Mouse (Mus musculus) MN1 (cell line): ENCODE measurements around the gene Tjp3.

Source experiments
- DNase-seq: peaks from one replicate; pipeline ENCODE4 v3.0.0-alpha.2; 2016; ENCODE audit warnings: low spot score

The Tjp3 gene

GRCm38 (mm10) chr10:81319330-81319699 is 27.9 kb upstream of the Tjp3 start:
- peak; percentile 67 for DNase-seq

GRCm38 (mm10) chr10:81318589-81319329 is 27.4 kb upstream of the Tjp3 start:
- peak; percentile 75 for DNase-seq

GRCm38 (mm10) chr10:81317273-81317672 is 25.9 kb upstream of the Tjp3 start:
- DNase-seq: no peak

- DNase-seq: peak; percentile 56
Measured at GRCm38 (mm10) chr10:81316338-81317060, 25.1 kb upstream of the Tjp3 start.

GRCm38 (mm10) chr10:81315587-81315986 is 24.2 kb upstream of the Tjp3 start:
- DNase-seq: no peak

- no peak for DNase-seq
Measured at GRCm38 (mm10) chr10:81314201-81314600, 22.8 kb upstream of the Tjp3 start.

GRCm38 (mm10) chr10:81313581-81313980 is 22.2 kb upstream of the Tjp3 start:
- peak; percentile 76 for DNase-seq

GRCm38 (mm10) chr10:81309571-81309970 is 18.2 kb upstream of the Tjp3 start:
- DNase-seq: no peak

GRCm38 (mm10) chr10:81306837-81307682 is 15.7 kb upstream of the Tjp3 start:
- DNase-seq: no peak

GRCm38 (mm10) chr10:81306173-81306668 is 14.8 kb upstream of the Tjp3 start:
- no peak for DNase-seq

GRCm38 (mm10) chr10:81305663-81306062 is 14.3 kb upstream of the Tjp3 start:
- DNase-seq: no peak

GRCm38 (mm10) chr10:81304597-81305238 is 13.3 kb upstream of the Tjp3 start:
- DNase-seq: peak; percentile 72

- DNase-seq: no peak
Measured at GRCm38 (mm10) chr10:81303761-81304160, 12.4 kb upstream of the Tjp3 start.

- DNase-seq: no peak
Measured at GRCm38 (mm10) chr10:81303258-81303657, 11.9 kb upstream of the Tjp3 start.

GRCm38 (mm10) chr10:81302781-81303218 is 11.4 kb upstream of the Tjp3 start:
- no peak for DNase-seq

- no peak for DNase-seq
Measured at GRCm38 (mm10) chr10:81302288-81302687, 10.9 kb upstream of the Tjp3 start.

- DNase-seq: no peak
Measured at GRCm38 (mm10) chr10:81301321-81301720, 9.9 kb upstream of the Tjp3 start.

- DNase-seq: no peak
Measured at GRCm38 (mm10) chr10:81300352-81300907, 9.0 kb upstream of the Tjp3 start.

GRCm38 (mm10) chr10:81299585-81300351 is 8.4 kb upstream of the Tjp3 start:
- no peak for DNase-seq

- DNase-seq: no peak
Measured at GRCm38 (mm10) chr10:81298369-81299100, 7.2 kb upstream of the Tjp3 start.
